Mouse (Mus musculus): Measurements from ENCODE around the gene Nipa1.

The Nipa1 gene

DNA sequence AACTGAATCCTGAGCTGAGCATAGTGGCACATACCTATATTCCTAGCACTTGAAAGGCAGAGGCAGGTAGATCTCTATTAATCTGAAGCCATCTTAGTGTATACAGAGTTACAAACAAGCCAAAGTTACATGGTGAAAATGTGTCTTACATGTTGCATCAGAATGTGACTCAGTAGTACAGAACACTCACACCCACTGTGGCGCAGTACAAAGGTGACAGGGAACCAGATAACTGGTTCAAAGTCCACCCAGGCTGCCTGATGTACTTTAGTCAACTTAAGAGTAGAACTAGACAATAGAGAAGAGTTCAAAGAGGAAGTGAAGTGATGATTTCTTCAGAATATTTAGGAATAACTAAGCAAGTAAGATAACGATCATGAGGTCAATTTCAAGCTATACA, 84.7 kb downstream of the Nipa1 start:
- DNase-seq (ENCODE audit: low spot score), result no peak

DNA sequence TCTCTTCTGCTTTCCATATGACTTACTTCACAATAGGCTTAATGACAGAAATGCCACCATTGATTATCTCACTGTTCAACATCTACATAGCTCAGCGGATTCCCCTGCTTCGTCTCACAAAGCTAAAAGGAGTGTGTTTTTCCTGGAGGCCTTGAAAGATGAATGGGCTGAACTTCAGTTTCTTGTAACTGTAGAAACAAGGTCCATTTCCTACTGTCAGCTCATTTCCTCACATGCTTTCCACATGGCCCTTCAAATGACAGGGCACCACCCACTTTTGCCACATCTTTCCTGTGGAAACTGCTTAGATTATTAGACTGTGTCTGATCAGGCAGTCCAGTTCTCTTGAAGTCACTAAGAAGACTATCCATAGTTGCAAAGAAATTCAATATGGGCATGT, 91.1 kb downstream of the Nipa1 start:
- DNase-seq (ENCODE audit: low spot score), result no peak

Data from spleen, adult 12 weeks (tissue).